In genomic region chr10:45146821-45147220, GRCm38 (mm10) we compare ENCODE assay signal across 17 mouse cellular contexts. TPM values are rescaled to one million over a fixed set of nuclear protein-coding genes. Genes with fewer than 3 reads are reported as not detected.
DNase-seq lines count a peak whose midpoint lies in the region; ATAC-seq lines count a peak whose summit lies in the region.
"Had no signal": no experiment of that assay in that cellular context is flagged by ENCODE, and none has a peak within 500 bp of the region (broad histone marks: within the 10 kb centered on the region; RNA-seq: fewer than 3 reads in every experiment).

No protein-coding gene starts in this region.

- ATAC-seq in heart, embryonic 12.5 days (ENCODE audit: insufficient number of reproducible peaks, low FRiP score): no peak
- ATAC-seq in midbrain, embryonic 12.5 days (ENCODE audit: low FRiP score, low read depth): peak; percentile 58
- ATAC-seq: activated CD4-positive, CD25-positive, alpha-beta regulatory T cell, adult 4 months; CD4-positive, CD25-positive, alpha-beta regulatory T cell, adult 4 months had no signal

- H3K4me2 ChIP-seq in heart, embryonic 12.5 days: no peak overlapping the region
- 0 out of 2 replicates have a peak overlapping the region, but pooled peaks have one; percentile 2 for H3K4me2 ChIP-seq in midbrain, embryonic 12.5 days (replicated peaks)
- H3K4me2 ChIP-seq: limb, embryonic 13.5 days had no signal

- intact Hi-C loops in heart, postnatal 10 days (cut with DNase I): no loop called here

- WGBS in heart, embryonic 12.5 days: 13% methylated on average over 6 of the region's 6 CpGs
- WGBS in midbrain, embryonic 12.5 days: 11% methylated on average over 6 of the region's 6 CpGs

- H3K27me3 ChIP-seq in heart, embryonic 12.5 days (replicated peaks): no peaks in the 10 kb centered on the region
- H3K27me3 ChIP-seq in midbrain, embryonic 12.5 days: no peaks in the 10 kb centered on the region

- no peak for DNase-seq in heart, postnatal 10 days
- peak; percentile 11 for DNase-seq in ovary, postnatal 36 days (ENCODE audit: low spot score)
- DNase-seq in ovary, adult 18-20 months (ENCODE audit: low spot score): no peak
- DNase-seq in retina, postnatal 1 day: peak; percentile 15
- no peak for DNase-seq in cerebellum, postnatal 14 days
- no peak for DNase-seq in urinary bladder, postnatal 10 days (ENCODE audit: low spot score)
- DNase-seq: cerebellum, adult 11-12 months; kidney, adult 2 months; lung, postnatal 36 days; thymus, postnatal 4 days had no signal

- peak overlapping the region; percentile 23; the same call in 1 of the 2 replicates for H3K9ac ChIP-seq in heart, embryonic 12.5 days
- H3K9ac ChIP-seq in midbrain, embryonic 12.5 days (replicated peaks): no peak overlapping the region
- H3K9ac ChIP-seq: limb, embryonic 13.5 days had no signal

- peaks cover 25% of the 10 kb centered on the region for H3K36me3 ChIP-seq in heart, embryonic 12.5 days
- H3K36me3 ChIP-seq in midbrain, embryonic 12.5 days: peaks cover 22% of the 10 kb centered on the region; the same call in 1 of the 2 replicates

- peak overlapping the region; percentile 64 for H3K27ac ChIP-seq in heart, embryonic 12.5 days (ENCODE audit: poor library complexity, severe bottlenecking)
- peak overlapping the region; percentile 61 for H3K27ac ChIP-seq in midbrain, embryonic 12.5 days (replicated peaks)
- H3K27ac ChIP-seq: limb, embryonic 13.5 days had no signal

- no peaks in the 10 kb centered on the region for H3K9me3 ChIP-seq in heart, embryonic 12.5 days (replicated peaks)
- no peaks in the 10 kb centered on the region for H3K9me3 ChIP-seq in midbrain, embryonic 12.5 days
- H3K9me3 ChIP-seq: limb, embryonic 13.5 days had no signal

- peaks cover 46% of the 10 kb centered on the region for H3K4me1 ChIP-seq in heart, embryonic 12.5 days (replicated peaks)
- peaks cover 27% of the 10 kb centered on the region for H3K4me1 ChIP-seq in midbrain, embryonic 12.5 days

- no peak overlapping the region for H3K4me3 ChIP-seq in heart, embryonic 12.5 days
- no peak overlapping the region for H3K4me3 ChIP-seq in midbrain, embryonic 12.5 days
- H3K4me3 ChIP-seq: erythroblast, embryonic 14.5 days; limb, embryonic 13.5 days had no signal

RNA-seq across cellular contexts. Expression of gene Popdc3, which starts 31.1 kb away (rescaled TPM):
- polyA plus RNA-seq in heart, embryonic 12.5 days (2016; fragmentation: Nextera tagmentation; extraction: Ambion mirVana): 22.9 and 24.9 TPM in 2 replicates
- 10 to 100 TPM; 22.1 to 22.7 TPM for total RNA-seq in heart, postnatal 10 days (2021)
- polyA plus RNA-seq in midbrain, embryonic 12.5 days (2016; fragmentation: Nextera tagmentation; extraction: Ambion mirVana): 0.39 TPM in 1 of 2 replicates, not detected in the other
- total RNA-seq: granulocyte monocyte progenitor cell, adult 5-6 weeks had no signal
- polyA plus RNA-seq: activated CD4-positive, CD25-positive, alpha-beta regulatory T cell, adult 4 months; CD4-positive, CD25-positive, alpha-beta regulatory T cell, adult 4 months; erythroblast, embryonic 14.5 days had no signal

Comparison
In these comparisons a context has a peak if more than half of its experiments do, and no peak if none do; other contexts are left out.
1. DNase-seq: peak in ovary, postnatal 36 days (single experiment) and retina, postnatal 1 day (single experiment); none in heart, postnatal 10 days (0 of 2), ovary, adult 18-20 months (single experiment), cerebellum, postnatal 14 days (0 of 2) and urinary bladder, postnatal 10 days (single experiment).
2. RNA of gene Popdc3, which starts 31.1 kb away (polyA plus RNA-seq): 22.9 to 24.9 TPM in heart, embryonic 12.5 days; 0.39 TPM in midbrain, embryonic 12.5 days; every median in the first group is over 10 times any median in the second.